Mouse (Mus musculus) olfactory bulb, adult 2 months (tissue): ENCODE measurements around the gene Ubl7.

ENCODE experiments used
- CTCF ChIP-seq: fragments of 200-500 bp; IDR thresholded peaks from 2 replicates; pipeline ENCODE4 v1.5.1; 2012; ENCODE audit warnings: low read depth, mild to moderate bottlenecking, low read length, moderate library complexity; ENCODE audit not compliant: insufficient read depth
- POLR2A ChIP-seq: fragments of 200-500 bp; IDR thresholded peaks from 2 replicates; pipeline ENCODE4 v1.6.1; 2012; ENCODE audit warnings: mild to moderate bottlenecking, low read depth, low read length, moderate library complexity; ENCODE audit not compliant: insufficient read depth

DNA sequence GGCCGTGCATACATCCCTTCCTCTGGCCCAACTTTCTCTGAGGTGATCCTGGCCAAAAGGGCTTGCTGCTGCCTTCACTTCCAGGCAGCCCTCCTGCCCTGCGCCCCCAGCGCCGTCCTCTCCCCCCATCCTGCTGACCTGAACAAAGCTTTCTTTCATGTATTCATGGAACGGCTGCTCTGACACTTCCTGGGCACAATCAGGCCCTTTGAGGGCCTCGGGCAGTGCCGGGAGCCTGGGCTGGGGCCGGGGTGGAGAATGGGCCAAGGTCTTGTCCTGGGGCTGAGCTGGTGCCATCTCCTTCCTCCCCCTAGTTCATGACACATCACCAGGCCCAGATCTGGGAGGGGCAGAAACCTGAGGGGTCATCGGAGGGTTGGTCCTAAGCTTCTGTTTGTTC is 39.7 kb downstream of the Ubl7 start:
- no peak for TF ChIP-seq CTCF
- no peak for TF ChIP-seq POLR2A
